Mouse (Mus musculus): ENCODE measurements at regions not wholly inside any gene's neighbourhood (a gene's known extent, or its start where the extent isn't known, plus 50 kb on each side); places are given as distances from the start of the nearest gene placed in this dataset.

GRCm38 (mm10) chr2:171657125-171657524 is 386.1 kb downstream of the Cbln4 start:
- Histone ChIP-seq H3K27ac (no peak overlapping the region), H3K4me3 (no peak overlapping the region)
- intact Hi-C loops (cut with DNase I): no loop called here
- no peak for DNase-seq (ENCODE audit: extremely low spot score in 1 of 2, low spot score in 2 of 2)
- no peak for TF ChIP-seq CTCF (IDR thresholded peaks at IDR 0.05)

- H3K27ac ChIP-seq: no peak overlapping the region
- H3K4me3 ChIP-seq: no peak overlapping the region
- no peak for DNase-seq (ENCODE audit: extremely low spot score in 1 of 2, low spot score in 2 of 2)
- intact Hi-C loops (cut with DNase I): no loop called here
- no peak; the same call in 1 of the 2 replicates for TF ChIP-seq CTCF (IDR thresholded peaks at IDR 0.05)
Measured at GRCm38 (mm10) chr2:171641730-171642129, 401.5 kb downstream of the Cbln4 start.

- intact Hi-C loops (cut with DNase I): no loop called here
- H3K4me3 ChIP-seq: no peak overlapping the region
Measured at GRCm38 (mm10) chr2:171640478-171640877, 402.8 kb downstream of the Cbln4 start.

GRCm38 (mm10) chr2:171638931-171639330 is 404.3 kb downstream of the Cbln4 start:
- no peak for TF ChIP-seq CTCF (IDR thresholded peaks at IDR 0.05)
- H3K27ac ChIP-seq: no peak overlapping the region
- intact Hi-C loops (cut with DNase I): no loop called here
- DNase-seq (ENCODE audit: extremely low spot score in 1 of 2, low spot score in 2 of 2): no peak
- no peak overlapping the region for H3K4me3 ChIP-seq

More at GRCm38 (mm10) chr2:171640478-171640877, 402.8 kb downstream of the Cbln4 start:
- no peak for DNase-seq (ENCODE audit: extremely low spot score in 1 of 2, low spot score in 2 of 2)
- H3K27ac ChIP-seq: no peak overlapping the region
- TF ChIP-seq CTCF (IDR thresholded peaks at IDR 0.05): no peak

- no peak for TF ChIP-seq CTCF (IDR thresholded peaks at IDR 0.05)
- intact Hi-C loops (cut with DNase I): no loop called here
- no peak for DNase-seq (ENCODE audit: extremely low spot score in 1 of 2, low spot score in 2 of 2)
- no peak overlapping the region for H3K4me3 ChIP-seq
- H3K27ac ChIP-seq: no peak overlapping the region
Measured at GRCm38 (mm10) chr2:171636837-171637236, 406.4 kb downstream of the Cbln4 start.

GRCm38 (mm10) chr2:171633355-171634097 is 409.7 kb downstream of the Cbln4 start:
- no peak overlapping the region for H3K4me3 ChIP-seq
- intact Hi-C loops (cut with DNase I): no loop called here
- no peak for TF ChIP-seq CTCF (IDR thresholded peaks at IDR 0.05)
- DNase-seq (ENCODE audit: extremely low spot score in 1 of 2, low spot score in 2 of 2): no peak
- H3K27ac ChIP-seq: no peak overlapping the region

- Histone ChIP-seq H3K27ac (no peak overlapping the region), H3K4me3 (no peak overlapping the region)
- intact Hi-C loops (cut with DNase I): no loop called here
- no peak for DNase-seq (ENCODE audit: extremely low spot score in 1 of 2, low spot score in 2 of 2)
- no peak for TF ChIP-seq CTCF (IDR thresholded peaks at IDR 0.05)
Measured at GRCm38 (mm10) chr2:171630101-171630715, 413.1 kb downstream of the Cbln4 start.

GRCm38 (mm10) chr2:171628182-171628850 is 414.9 kb downstream of the Cbln4 start:
- TF ChIP-seq CTCF (IDR thresholded peaks at IDR 0.05): no peak
- Histone ChIP-seq H3K27ac (no peak overlapping the region), H3K4me3 (no peak overlapping the region)
- intact Hi-C loops (cut with DNase I): no loop called here
- DNase-seq (ENCODE audit: extremely low spot score in 1 of 2, low spot score in 2 of 2): no peak

- TF ChIP-seq CTCF (IDR thresholded peaks at IDR 0.05): no peak
- no peak overlapping the region for H3K4me3 ChIP-seq
- no peak for DNase-seq (ENCODE audit: extremely low spot score in 1 of 2, low spot score in 2 of 2)
- intact Hi-C loops (cut with DNase I): no loop called here
- H3K27ac ChIP-seq: no peak overlapping the region
Measured at GRCm38 (mm10) chr2:171620668-171621067, 422.6 kb downstream of the Cbln4 start.

GRCm38 (mm10) chr2:171620253-171620652 is 423.0 kb downstream of the Cbln4 start:
- Histone ChIP-seq H3K27ac (no peak overlapping the region), H3K4me3 (no peak overlapping the region)
- intact Hi-C loops (cut with DNase I): no loop called here
- no peak for DNase-seq (ENCODE audit: extremely low spot score in 1 of 2, low spot score in 2 of 2)
- TF ChIP-seq CTCF (IDR thresholded peaks at IDR 0.05): no peak

GRCm38 (mm10) chr2:171618771-171619170 is 424.5 kb downstream of the Cbln4 start:
- intact Hi-C loops (cut with DNase I): no loop called here

GRCm38 (mm10) chr2:171618333-171618732 is 424.9 kb downstream of the Cbln4 start:
- H3K27ac ChIP-seq: no peak overlapping the region
- H3K4me3 ChIP-seq: no peak overlapping the region
- DNase-seq (ENCODE audit: extremely low spot score in 1 of 2, low spot score in 2 of 2): no peak
- no peak for TF ChIP-seq CTCF (IDR thresholded peaks at IDR 0.05)
- intact Hi-C loops (cut with DNase I): no loop called here

More at GRCm38 (mm10) chr2:171618771-171619170, 424.5 kb downstream of the Cbln4 start:
- TF ChIP-seq CTCF (IDR thresholded peaks at IDR 0.05): no peak
- H3K4me3 ChIP-seq: no peak overlapping the region
- DNase-seq (ENCODE audit: extremely low spot score in 1 of 2, low spot score in 2 of 2): no peak
- H3K27ac ChIP-seq: no peak overlapping the region

All from left cerebral cortex, adult 2 months (tissue).